Mouse (Mus musculus): Measurements from ENCODE around the gene 9430015G10Rik.

GRCm38 (mm10) chr4:156125393-156125792, 15.6 kb downstream of the 9430015G10Rik start:
- TF ChIP-seq CTCF (IDR thresholded peaks at IDR 0.05; ENCODE audit: low read depth) (no peak), EP300 (IDR thresholded peaks at IDR 0.05; ENCODE audit: low read depth) (no peak)
